Mouse (Mus musculus) left cerebral cortex, adult 8-10 months (tissue): ENCODE measurements around the gene Fam177a. TPM values are rescaled to one million over a fixed set of nuclear protein-coding genes. Genes with fewer than 3 reads are reported as not detected.
"Not testable (repeated sequence)": the region's sequence is repeated elsewhere in the genome, so short reads cannot be mapped to it uniquely, and the experiment has no call there.

Experiments
- DNase-seq, 2 experiments: peaks; one replicate each; pipeline ENCODE4 v3.0.0; 2022; ENCODE audit warnings: low spot score in 2 of 2
- total RNA-seq, 4 experiments: library from RNA; stranded (reverse); gene quantifications; 2 replicates each; pipeline ENCODE4 v1.2.4; 2022

Gene Fam177a
- total RNA-seq, result 10 to 100 TPM in 3 of 4 experiments, 1 to 10 TPM in 1; 9.9 to 20.4 (median 18.9) TPM

DNA sequence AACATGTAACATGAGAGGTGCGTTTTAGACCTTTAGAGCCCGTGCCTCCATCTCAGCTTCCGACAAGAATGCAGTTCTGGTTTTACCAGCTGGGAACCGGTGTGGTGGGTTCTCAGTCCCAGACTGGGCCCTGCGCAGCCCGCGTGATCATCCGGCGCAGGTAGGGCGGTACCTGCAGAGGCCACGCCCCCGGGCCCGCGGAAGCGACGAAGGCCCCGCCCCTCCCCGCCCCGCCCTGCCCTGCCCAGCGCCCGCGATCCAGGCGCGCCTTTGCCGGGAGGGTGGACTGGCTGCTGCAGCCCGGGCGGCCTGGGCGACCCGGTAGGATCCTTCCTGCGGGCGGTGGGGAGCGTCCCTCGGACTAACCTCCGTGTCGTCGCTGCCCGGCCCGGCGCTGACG lies at the start of gene Fam177a:
Gene Fam177a (plus strand): TSS at position 228 of the 400 bp plus-strand sequence.
- not testable (repeated sequence) for DNase-seq

GRCm38 (mm10) chr12:55075296-55075695 lies 49.0 kb upstream of the Fam177a start:
- DNase-seq, result no peak

- DNase-seq, result not testable (repeated sequence)
Observed at GRCm38 (mm10) chr12:55078706-55079105, 45.6 kb upstream of the Fam177a start.

- DNase-seq, result peak; percentile 84 to 93
Observed at GRCm38 (mm10) chr12:55079726-55080600, 44.3 kb upstream of the Fam177a start, which contains the start of the genes 2700097O09Rik and Srp54a. TSS of gene 2700097O09Rik (minus strand) at chr12:55080110. TSS of gene Srp54a (plus strand) at chr12:55080262.

DNA sequence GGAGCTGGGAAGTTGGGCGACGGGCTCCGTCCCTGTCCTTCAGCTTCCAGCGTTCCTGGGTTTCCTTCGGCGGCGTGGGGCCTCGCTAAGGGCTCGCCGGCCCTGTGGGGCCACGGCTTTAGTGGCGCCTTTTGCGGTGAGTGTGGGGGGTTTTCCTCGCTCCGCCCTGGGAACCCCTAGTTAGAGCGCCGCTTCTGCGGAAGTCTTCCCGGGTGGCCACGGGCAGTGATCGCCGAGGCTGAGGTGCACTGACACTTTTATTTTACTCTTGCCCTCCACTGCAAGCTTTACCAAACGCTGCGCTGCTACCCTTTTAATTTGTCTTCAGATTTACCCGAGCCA lies 43.7 kb upstream of the Fam177a start:
- DNase-seq, result not testable (repeated sequence)

- not testable (repeated sequence) for DNase-seq
Observed at GRCm38 (mm10) chr12:55092127-55092526, 32.1 kb upstream of the Fam177a start.

DNA sequence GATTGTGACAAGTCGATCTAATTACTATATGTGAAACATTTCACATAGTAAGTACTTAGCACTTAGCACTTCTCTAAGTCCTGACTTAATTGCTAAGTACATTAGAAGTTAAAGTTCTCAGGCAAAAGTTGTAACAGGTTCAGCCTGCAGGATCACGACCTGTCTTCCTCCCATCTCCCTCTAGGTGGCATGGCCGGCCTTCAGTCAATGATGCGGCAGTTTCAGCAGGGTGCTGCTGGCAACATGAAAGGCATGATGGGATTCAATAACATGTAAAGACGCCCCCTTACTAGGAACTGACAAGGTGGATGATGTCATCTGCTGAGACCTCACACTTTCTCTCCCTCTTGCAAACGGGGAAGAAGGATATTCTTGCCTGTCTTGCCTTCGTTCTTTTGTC lies 11.7 kb upstream of the Fam177a start:
- not testable (repeated sequence) for DNase-seq

DNA sequence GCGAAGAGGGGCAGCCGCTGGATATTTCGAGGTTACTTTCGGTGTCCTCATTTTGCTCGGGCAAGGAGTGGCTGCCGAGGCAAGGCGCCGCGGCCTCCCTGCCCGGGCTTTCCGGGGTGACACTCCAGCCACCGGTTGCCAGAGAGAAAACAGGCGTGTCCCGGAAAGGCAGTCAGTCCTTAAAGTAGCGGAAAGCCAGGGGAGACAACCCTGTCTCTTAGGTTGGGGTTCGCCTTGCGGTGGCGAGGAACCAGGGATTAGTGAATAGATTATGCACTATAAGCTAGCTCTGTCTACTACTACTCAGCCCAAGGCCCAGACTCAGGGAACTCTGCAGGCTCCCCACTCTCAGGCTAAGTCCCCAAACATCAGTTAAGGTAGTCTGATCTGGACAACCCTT lies 462 bp downstream of the Fam177a start:
- not testable (repeated sequence) for DNase-seq

DNA sequence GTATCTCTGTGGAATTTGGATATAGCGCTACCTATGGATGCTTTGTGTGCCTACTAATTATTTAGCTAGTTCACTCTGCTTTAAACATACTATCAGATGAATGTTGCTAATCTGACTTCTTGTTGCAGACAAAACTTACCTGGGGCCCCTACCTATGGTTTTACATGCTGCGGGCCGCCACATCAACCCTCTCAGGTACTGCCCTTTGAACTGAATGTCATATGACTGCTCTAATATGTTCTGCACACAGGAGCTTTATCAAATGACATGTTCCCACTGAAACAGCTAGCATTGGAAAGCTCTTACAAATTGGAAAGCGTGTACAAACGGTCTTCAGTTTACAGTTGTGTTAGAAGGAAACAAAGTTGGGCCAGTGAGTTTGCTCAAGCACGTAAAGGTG lies 11.3 kb downstream of the Fam177a start:
- not testable (repeated sequence) for DNase-seq

DNA sequence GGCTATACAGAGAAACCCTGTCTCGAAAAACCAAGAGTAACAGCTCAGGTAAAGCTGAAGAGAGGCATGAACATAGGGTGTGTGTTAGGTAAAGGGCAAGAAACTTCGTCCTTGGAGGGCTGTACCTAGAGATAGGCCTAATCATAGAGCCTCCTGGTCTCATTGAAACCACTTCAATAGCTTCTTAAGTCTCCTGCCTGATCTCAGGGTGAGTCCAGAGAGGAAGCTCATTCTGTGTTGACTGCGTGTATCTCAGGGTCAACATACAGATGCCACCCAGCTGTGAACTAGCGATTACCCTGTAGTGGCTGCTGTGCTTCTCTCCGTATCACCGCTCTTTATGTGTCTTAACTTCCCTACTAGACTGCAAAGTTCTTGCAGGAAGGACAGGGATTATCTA lies 13.6 kb downstream of the Fam177a start:
- not testable (repeated sequence) for DNase-seq

DNA sequence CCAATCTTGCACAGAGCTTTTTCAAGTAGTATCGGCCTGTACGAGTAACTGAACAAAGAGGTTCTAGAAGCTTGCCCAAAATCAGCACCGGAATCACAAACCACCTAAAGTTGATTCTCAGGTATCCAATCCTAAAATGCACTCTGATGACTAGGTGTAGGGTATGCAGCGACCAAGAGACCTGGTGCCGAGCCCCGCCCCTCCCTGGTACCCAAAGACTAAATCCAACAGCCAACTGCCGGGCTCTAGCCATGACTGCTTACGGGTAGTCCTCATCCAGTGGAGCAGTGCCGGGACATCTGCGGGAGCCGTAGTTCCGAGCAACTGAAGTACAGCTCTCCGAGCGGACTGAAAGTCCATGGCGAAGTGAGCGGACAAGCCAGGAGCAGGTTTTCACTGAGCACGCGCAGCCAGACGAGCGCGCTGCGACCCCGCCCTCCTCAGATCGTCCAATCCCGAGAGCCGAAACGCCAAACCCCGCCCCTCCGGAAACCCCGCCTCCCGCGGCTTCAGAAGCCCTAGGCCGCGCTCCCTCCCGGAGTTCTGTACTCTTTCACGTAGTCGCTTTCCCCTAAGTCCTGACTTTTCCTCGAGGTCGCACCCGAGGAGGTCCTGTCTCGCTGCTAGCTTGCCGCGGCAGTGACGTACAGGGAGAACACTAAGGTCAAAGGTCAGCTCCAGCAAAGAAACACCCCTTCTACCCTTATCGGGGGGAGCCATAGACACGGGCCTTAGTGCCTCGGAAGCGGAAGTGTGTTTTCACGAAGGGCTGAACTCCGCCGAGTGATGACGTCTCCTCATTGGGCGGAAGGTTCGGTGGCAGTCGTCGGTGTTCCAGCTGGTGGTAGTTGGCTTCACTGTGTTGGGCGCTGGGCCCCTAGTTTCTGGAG lies 30.5 kb downstream of the Fam177a start, which contains the start of gene Srp54b:
Gene Srp54b (plus strand): TSS at position 546 of the 890 bp plus-strand sequence.
- not testable (repeated sequence) for DNase-seq

DNA sequence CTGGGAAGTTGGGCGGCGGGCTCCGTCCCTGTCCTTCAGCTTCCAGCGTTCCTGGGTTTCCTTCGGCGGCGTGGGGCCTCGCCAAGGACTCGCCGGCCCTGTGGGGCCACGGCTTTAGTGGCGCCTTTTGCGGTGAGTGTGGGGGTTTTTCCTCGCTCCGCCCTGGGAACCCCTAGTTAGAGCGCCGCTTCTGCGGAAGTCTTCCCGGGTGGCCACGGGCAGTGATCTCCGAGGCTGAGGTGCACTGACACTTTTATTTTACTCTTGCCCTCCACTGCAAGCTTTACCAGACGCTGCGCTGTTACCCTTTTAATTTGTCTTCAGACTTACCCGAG lies 31.1 kb downstream of the Fam177a start:
- not testable (repeated sequence) for DNase-seq

- not testable (repeated sequence) for DNase-seq
Observed at GRCm38 (mm10) chr12:55167034-55167557, 42.8 kb downstream of the Fam177a start.

GRCm38 (mm10) chr12:55187686-55188085 lies 63.4 kb downstream of the Fam177a start:
- not testable (repeated sequence) for DNase-seq

- DNase-seq, result not testable (repeated sequence)
Observed at GRCm38 (mm10) chr12:55189127-55189526, 64.9 kb downstream of the Fam177a start.

Other genes starting within 250 kb of the Fam177a start
- not detected for gene Gm20403, start 137.9 kb upstream of the Fam177a start, total RNA-seq
- gene Baz1a, start 110.1 kb upstream of the Fam177a start, total RNA-seq, result 1 to 10 TPM; 1.6 to 4.2 (median 3.4) TPM
- 10 to 100 TPM in 1 of 4 experiments, 1 to 10 TPM in 3; 7.1 to 13.8 (median 8.1) TPM for gene 2700097O09Rik, start 44.4 kb upstream of the Fam177a start, total RNA-seq
- 100 to 1,000 TPM in 2 of 4 experiments, 10 to 100 TPM in 2; 95.1 to 102 (median 100) TPM for gene Srp54a, start 44.2 kb upstream of the Fam177a start, total RNA-seq
- gene Srp54b, start 30.6 kb downstream of the Fam177a start, total RNA-seq, result 10 to 100 TPM; 26.7 to 57.9 (median 45.6) TPM
- gene 1700047I17Rik2, start 75.1 kb downstream of the Fam177a start, total RNA-seq, result 10 to 100 TPM in 1 of 4 experiments, under 1 TPM in 1, not detected in 2; 0.53 to 10.9 TPM
- 10 to 100 TPM; 33.4 to 40.9 (median 35.9) TPM for gene Srp54c, start 105.7 kb downstream of the Fam177a start, total RNA-seq
- 10 to 100 TPM in 2 of 4 experiments, 1 to 10 TPM in 2; 8.9 to 11.5 (median 10.3) TPM for gene 1110008L16Rik, start 175.1 kb downstream of the Fam177a start, total RNA-seq
- 10 to 100 TPM; 11.6 to 13.8 (median 12.8) TPM for gene Ppp2r3c, start 178.5 kb downstream of the Fam177a start, total RNA-seq